Mouse (Mus musculus) frontal cortex, postnatal 36 days (tissue): Measurements from ENCODE around the gene Eefsec.

Source experiments
- DNase-seq, 2 experiments: peaks; one replicate each; pipeline ENCODE4 v3.0.0; 2022; ENCODE audit warnings: low spot score in 2 of 2

Gene Eefsec

GRCm38 (mm10) chr6:88208321-88208720 lies 238.0 kb downstream of the Eefsec start:
- no peak for DNase-seq

DNA sequence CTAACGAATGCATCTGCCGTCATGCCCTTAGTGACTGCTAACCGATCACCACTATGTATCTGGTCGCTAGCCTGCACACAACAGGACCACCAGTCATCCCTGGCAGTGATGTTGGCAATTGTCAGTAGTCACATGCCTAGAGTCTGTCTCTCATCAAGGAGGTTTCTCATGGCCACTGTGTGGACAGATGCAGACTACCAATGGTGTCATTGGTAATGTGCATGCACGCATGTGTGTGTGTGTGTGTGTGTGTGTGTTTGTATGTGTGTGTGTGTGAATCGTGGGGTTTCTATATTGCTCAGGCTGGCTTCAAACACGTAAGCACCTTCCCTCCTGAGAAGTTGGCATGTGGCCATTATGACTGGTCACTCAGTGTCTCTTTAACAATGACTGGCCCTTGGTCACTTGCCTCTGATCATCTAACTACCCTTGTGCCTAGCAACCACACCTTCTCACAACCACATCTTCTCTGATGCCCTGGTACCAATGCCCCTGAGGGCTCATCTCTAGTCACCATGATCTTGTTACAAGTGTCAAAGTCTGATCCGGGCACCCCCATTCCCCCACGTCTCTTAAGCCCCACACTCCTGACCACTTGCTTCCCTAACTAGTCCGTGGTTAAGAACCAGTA lies 238.8 kb downstream of the Eefsec start:
- DNase-seq = no peak
